Mouse (Mus musculus) neural tube, embryonic 14.5 days (tissue): ENCODE data around the gene Nt5dc1. TPM values are rescaled to one million over a fixed set of nuclear protein-coding genes. Genes with fewer than 3 reads are reported as not detected.
"Not testable (repeated sequence)": the region's sequence is repeated elsewhere in the genome, so short reads cannot be mapped to it uniquely, and the experiment has no call there.

Source experiments
- ATAC-seq: fragments of 200-750 bp; cut with Nextera tagmentation; 2 replicates; pipeline ENCODE4 v1.8.0; 2017; ENCODE audit warnings: low read depth, mild to moderate bottlenecking, moderate TSS enrichment, moderate library complexity
- H3K27ac ChIP-seq: fragments of 300-500 bp; sonication (generic); 2 replicates; pipeline ENCODE4 v1.5.1; 2014; ENCODE audit warnings: low read depth, mild to moderate bottlenecking, control low read depth, low read length, moderate library complexity, mixed read lengths
- H3K27me3 ChIP-seq: fragments of 300-500 bp; sonication (generic); 2 replicates; pipeline ENCODE4 v1.6.1; 2014; ENCODE audit warnings: low read length; ENCODE audit not compliant: control insufficient read depth, insufficient read depth
- H3K36me3 ChIP-seq: fragments of 300-500 bp; sonication (generic); 2 replicates; pipeline ENCODE4 v1.6.1; 2014; ENCODE audit warnings: low read length, mixed read lengths; ENCODE audit not compliant: control insufficient read depth, insufficient read depth
- H3K4me1 ChIP-seq: fragments of 300-500 bp; sonication (generic); 2 replicates; pipeline ENCODE4 v1.6.1; 2014; ENCODE audit warnings: low read length; ENCODE audit not compliant: control insufficient read depth, insufficient read depth
- H3K4me2 ChIP-seq: fragments of 300-500 bp; sonication (generic); 2 replicates; pipeline ENCODE4 v1.6.1; 2014; ENCODE audit warnings: mild to moderate bottlenecking, low read depth, low read length, control low read depth
- H3K4me3 ChIP-seq: fragments of 300-500 bp; sonication (generic); 2 replicates; pipeline ENCODE4 v1.5.1; 2014; ENCODE audit warnings: low read depth, low read length, control low read depth, mixed read lengths
- H3K9ac ChIP-seq: fragments of 300-500 bp; sonication (generic); replicated peaks from 2 replicates; pipeline ENCODE4 v1.6.1; 2014; ENCODE audit warnings: low read depth, mild to moderate bottlenecking, control low read depth, low read length, mixed read lengths
- H3K9me3 ChIP-seq: fragments of 300-500 bp; sonication (generic); 2 replicates; pipeline ENCODE4 v1.6.1; 2016; ENCODE audit warnings: low read length; ENCODE audit not compliant: control insufficient read depth
- WGBS: fragments of 180-500 bp; shearing (Covaris S2); extraction: QIAGEN DNeasy Blood & Tissue Kit; methylation state at CpG from one replicate; pipeline ENCODE4 v1.1.7; 2014; 5-methylcytosine and 5-hydroxymethylcytosine counted together
- polyA plus RNA-seq: library from polyadenylated mRNA; unstranded; fragments of >200 nt; fragmentation: Nextera tagmentation; extraction: Ambion mirVana; gene quantifications from 2 replicates; pipeline ENCODE4 v1.2.1, GENCODE M21; 2014

Gene Nt5dc1
- polyA plus RNA-seq: 2.0 and 2.4 TPM in 2 replicates

DNA sequence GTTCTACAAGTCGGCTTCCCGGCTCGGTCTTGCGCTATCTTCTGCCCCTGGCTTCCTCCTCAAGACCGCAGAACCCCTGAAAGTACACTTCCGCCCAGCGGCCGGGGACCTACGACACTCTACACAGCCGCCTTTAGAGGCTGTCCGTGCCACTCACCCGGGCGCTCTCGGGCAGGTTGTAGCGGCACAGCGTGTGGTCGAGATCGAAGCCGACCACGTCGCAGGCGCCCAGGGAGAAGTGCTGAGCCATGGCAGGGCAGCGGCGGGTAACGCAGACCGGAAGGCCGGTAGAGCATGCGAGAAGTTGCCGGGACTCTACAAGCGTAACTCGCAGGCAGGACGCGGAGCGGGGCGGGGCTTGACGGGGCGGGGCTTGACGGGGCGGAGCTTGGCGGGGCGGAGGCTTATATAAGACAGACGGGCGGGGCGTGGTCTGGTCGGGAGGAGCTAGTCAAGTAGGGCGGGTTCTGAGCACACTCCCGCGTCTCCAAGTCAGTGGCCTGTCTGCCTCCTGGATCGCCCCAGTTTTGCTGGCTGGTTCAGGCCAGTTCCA is at the start of gene Nt5dc1:
Gene Nt5dc1 (minus strand): TSS at position 349 of the 553 bp plus-strand sequence.
- peak within 1 kb of the TSS; percentile 46 for H3K4me3 ChIP-seq
- H3K27ac ChIP-seq: no peak within 1 kb of the TSS
- under 1% methylated on average over 49 of the region's 49 CpGs for WGBS
- H3K36me3 ChIP-seq: no peaks in the 10 kb centered on the region
- H3K27me3 ChIP-seq: no peaks in the 10 kb centered on the region
- H3K9ac ChIP-seq: peak within 1 kb of the TSS; percentile 50
- no peaks in the 10 kb centered on the region for H3K9me3 ChIP-seq
- peak; percentile 99 for ATAC-seq
- H3K4me2 ChIP-seq: peak within 1 kb of the TSS; percentile 48
- no peaks in the 10 kb centered on the region for H3K4me1 ChIP-seq

- Histone ChIP-seq H3K4me2 (no peak overlapping the region), H3K36me3 (no peaks in the 10 kb centered on the region), H3K27me3 (no peaks in the 10 kb centered on the region), H3K4me1 (no peaks in the 10 kb centered on the region), H3K4me3 (no peak overlapping the region), H3K9ac (no peak overlapping the region), H3K9me3 (no peaks in the 10 kb centered on the region), H3K27ac (no peak overlapping the region)
- WGBS: 93% methylated on average over 4 of the region's 4 CpGs
- no peak for ATAC-seq
Measured at GRCm38 (mm10) chr10:34464321-34464720, 46.0 kb upstream of the Nt5dc1 start.

- H3K4me1 ChIP-seq: no peaks in the 10 kb centered on the region
- H3K9ac ChIP-seq: no peak overlapping the region
- no peak overlapping the region for H3K27ac ChIP-seq
- no peak for ATAC-seq
- no peaks in the 10 kb centered on the region for H3K27me3 ChIP-seq
- H3K9me3 ChIP-seq: no peaks in the 10 kb centered on the region
- no peak overlapping the region for H3K4me2 ChIP-seq
- WGBS: 69% methylated on average over 4 of the region's 4 CpGs
- H3K4me3 ChIP-seq: no peak overlapping the region
- H3K36me3 ChIP-seq: no peaks in the 10 kb centered on the region
Measured at GRCm38 (mm10) chr10:34461451-34461850, 43.1 kb upstream of the Nt5dc1 start.

DNA sequence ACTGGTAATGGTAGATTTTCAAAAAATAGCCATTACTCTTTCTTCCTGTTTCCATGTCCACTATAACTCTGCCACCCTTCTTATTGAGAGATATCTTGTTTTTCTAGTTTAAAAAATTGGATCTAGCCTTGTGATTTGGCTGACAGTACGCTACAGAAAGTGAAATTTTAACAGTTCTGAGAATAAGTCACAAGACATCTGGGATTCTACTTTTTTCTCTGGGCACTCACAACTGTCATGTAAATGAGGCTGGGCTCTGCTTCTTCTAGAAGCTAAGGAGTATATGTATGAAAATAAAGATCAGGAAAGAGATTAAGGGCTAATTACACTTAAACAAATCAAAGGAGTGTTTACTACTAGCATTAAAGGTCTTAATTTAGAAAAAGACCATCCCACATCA is 31.1 kb upstream of the Nt5dc1 start:
- Histone ChIP-seq H3K9me3 (no peaks in the 10 kb centered on the region), H3K9ac (no peak overlapping the region), H3K4me2 (no peak overlapping the region), H3K36me3 (no peaks in the 10 kb centered on the region), H3K4me1 (no peaks in the 10 kb centered on the region), H3K27me3 (no peaks in the 10 kb centered on the region), H3K4me3 (no peak overlapping the region), H3K27ac (no peak overlapping the region)
- no peak for ATAC-seq
- WGBS: 74% methylated on average over 1 of the region's 1 CpGs

- WGBS: 96% methylated on average over 6 of the region's 14 CpGs
- H3K9me3 ChIP-seq, ATAC-seq, H3K36me3 ChIP-seq, H3K27ac ChIP-seq, H3K4me3 ChIP-seq, H3K27me3 ChIP-seq, H3K9ac ChIP-seq, H3K4me1 ChIP-seq, H3K4me2 ChIP-seq: not testable (repeated sequence)
Measured at GRCm38 (mm10) chr10:34434191-34434590, 15.8 kb upstream of the Nt5dc1 start.

DNA sequence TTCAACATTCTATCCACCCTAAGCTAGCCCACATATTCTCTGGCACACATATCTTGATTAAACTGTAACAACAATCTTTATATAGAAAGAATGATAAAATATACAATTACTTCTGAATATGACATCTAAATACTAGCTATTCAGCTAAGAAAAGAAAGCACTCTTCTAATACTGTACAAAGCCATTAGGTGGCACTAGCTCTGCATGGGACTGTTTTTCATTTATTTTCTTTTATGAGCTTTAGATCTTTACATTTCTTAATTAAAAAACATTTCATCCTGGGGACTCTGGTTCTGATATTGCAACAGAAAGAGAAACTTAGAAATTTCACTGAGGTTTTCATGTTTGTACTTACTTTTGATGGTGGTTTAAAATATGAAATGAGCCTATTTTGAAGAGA is 13.4 kb upstream of the Nt5dc1 start:
- Histone ChIP-seq H3K4me3 (no peak overlapping the region), H3K27me3 (no peaks in the 10 kb centered on the region), H3K27ac (no peak overlapping the region), H3K9ac (no peak overlapping the region), H3K9me3 (no peaks in the 10 kb centered on the region), H3K4me1 (no peaks in the 10 kb centered on the region), H3K36me3 (no peaks in the 10 kb centered on the region), H3K4me2 (no peak overlapping the region)
- ATAC-seq: no peak; the same call in 1 of the 2 replicates

DNA sequence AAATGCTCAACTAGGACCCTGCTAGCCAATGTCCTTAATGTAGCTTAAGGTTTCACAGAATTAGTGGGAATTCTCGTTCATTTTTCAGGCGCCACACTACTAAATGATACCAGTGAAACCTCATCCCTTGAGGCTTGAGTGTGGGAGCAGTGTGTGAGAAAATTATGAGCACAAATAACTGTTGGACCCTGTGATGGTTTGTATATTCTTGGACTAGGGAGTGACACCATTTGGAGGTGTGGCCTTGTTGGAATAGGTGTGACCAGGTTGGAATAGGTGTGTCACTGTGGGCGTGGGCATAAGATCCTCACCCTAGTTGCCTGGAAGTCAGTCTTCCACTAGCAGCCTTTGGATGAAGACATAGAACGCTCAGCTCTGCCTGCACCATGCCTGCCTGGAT is 442 bp upstream of the Nt5dc1 start:
- peak overlapping the region; percentile 8; the same call in 1 of the 2 replicates for H3K9ac ChIP-seq
- peak; percentile 55; the same call in 1 of the 2 replicates for ATAC-seq
- H3K36me3 ChIP-seq, H3K27ac ChIP-seq, H3K4me1 ChIP-seq, H3K27me3 ChIP-seq, H3K9me3 ChIP-seq: not testable (repeated sequence)
- H3K4me2 ChIP-seq: peak overlapping the region; percentile 48
- WGBS: 82% methylated on average over 4 of the region's 4 CpGs
- H3K4me3 ChIP-seq: peak overlapping the region; percentile 46

DNA sequence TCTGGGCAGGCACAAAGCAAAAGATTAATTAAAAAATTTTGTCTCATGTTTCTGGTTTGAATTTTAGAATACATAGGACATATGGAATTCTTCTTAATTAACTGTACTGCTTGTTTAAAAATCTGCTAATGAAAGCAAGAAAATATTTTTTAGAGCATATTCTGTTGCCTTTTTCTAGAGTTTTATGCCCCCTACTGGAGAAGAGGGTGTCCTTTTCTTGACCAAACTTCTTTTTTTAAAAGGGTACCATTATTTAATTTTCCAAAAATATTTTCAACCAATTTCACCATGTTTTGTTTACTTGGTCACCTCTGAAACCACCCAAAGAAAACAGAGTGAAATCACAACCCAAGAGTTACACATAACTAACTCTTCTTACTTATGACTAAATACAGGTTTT is 19.1 kb downstream of the Nt5dc1 start:
- Histone ChIP-seq H3K4me3 (no peak overlapping the region), H3K27ac (no peak overlapping the region), H3K36me3 (no peaks in the 10 kb centered on the region), H3K9me3 (no peaks in the 10 kb centered on the region), H3K27me3 (no peaks in the 10 kb centered on the region), H3K4me1 (no peaks in the 10 kb centered on the region), H3K9ac (no peak overlapping the region), H3K4me2 (no peak overlapping the region)
- no peak for ATAC-seq

GRCm38 (mm10) chr10:34396959-34397358 is 21.4 kb downstream of the Nt5dc1 start:
- Histone ChIP-seq H3K9ac (no peak overlapping the region), H3K4me1 (no peaks in the 10 kb centered on the region), H3K9me3 (no peaks in the 10 kb centered on the region), H3K27me3 (no peaks in the 10 kb centered on the region), H3K36me3 (no peaks in the 10 kb centered on the region), H3K27ac (no peak overlapping the region), H3K4me3 (no peak overlapping the region), H3K4me2 (no peak overlapping the region)
- 44% methylated on average over 4 of the region's 4 CpGs for WGBS
- ATAC-seq: peak; percentile 46; the same call in 1 of the 2 replicates
